Mouse (Mus musculus): Measurements from ENCODE around the gene Dusp5.
"Not testable (repeated sequence)": the region's sequence is repeated elsewhere in the genome, so short reads cannot be mapped to it uniquely, and the experiment has no call there.

The Dusp5 gene

DNA sequence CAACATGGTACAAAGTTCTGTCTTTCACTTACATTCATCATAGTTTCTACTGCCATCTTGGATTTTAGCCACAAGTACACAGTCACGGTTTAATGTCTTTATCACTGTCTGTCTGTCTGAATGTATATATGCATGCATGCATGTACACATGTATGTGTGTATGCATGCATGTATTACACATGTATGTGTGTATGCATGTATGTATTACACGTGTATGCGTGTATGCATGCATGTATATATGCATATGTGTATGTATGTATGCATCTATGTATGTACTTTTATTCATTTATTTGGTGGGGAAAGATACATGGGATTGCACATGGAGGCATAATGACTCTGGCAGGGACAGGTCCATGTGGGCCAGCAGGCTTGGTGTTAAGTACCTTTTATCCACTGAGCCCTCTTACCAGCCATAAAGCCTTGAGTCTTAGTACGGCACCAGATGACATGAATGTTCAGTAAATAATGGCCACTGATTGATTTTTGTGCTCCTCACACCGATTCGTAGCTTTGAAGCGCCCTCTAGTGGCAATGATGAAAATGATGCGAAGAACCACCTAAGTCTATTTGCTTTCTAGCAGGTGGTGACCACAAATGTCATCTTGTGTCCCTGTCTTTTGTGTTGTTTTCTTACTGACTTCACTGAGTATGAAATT, 49.8 kb downstream of the Dusp5 start:
- peak; percentile 75 for DNase-seq

GRCm38 (mm10) chr19:53580271-53580670, 51.4 kb downstream of the Dusp5 start:
- DNase-seq, result not testable (repeated sequence)

- not testable (repeated sequence) for DNase-seq
Observed at GRCm38 (mm10) chr19:53587686-53588085, 58.8 kb downstream of the Dusp5 start.

GRCm38 (mm10) chr19:53588968-53589367, 60.1 kb downstream of the Dusp5 start, which contains the start of gene Nutf2-ps1:
Gene Nutf2-ps1 (minus strand): TSS chr19:53589068.
- not testable (repeated sequence) for DNase-seq
